Mouse (Mus musculus) R1 (cell line): ENCODE results near the gene Dhx29.

ENCODE experiments used
- DNase-seq: peaks from one replicate; pipeline ENCODE4 v3.0.0-alpha.2; 2018; ENCODE audit warnings: low read depth, low spot score

Dhx29 gene

GRCm38 (mm10) chr13:112927287-112928001 is at the start of gene Dhx29, which contains the start of gene Mtrex:
Dhx29 (plus strand) TSS chr13:112927454.
Mtrex (minus strand) TSS chr13:112927398.
- peak; percentile 99 for DNase-seq

- DNase-seq, result no peak
Observed at GRCm38 (mm10) chr13:112887234-112887633, 40.0 kb upstream of the Dhx29 start.

- DNase-seq, result no peak
Observed at GRCm38 (mm10) chr13:112902176-112902575, 25.1 kb upstream of the Dhx29 start.

GRCm38 (mm10) chr13:112909663-112910062 is 17.6 kb upstream of the Dhx29 start:
- peak; percentile 52 for DNase-seq

DNA sequence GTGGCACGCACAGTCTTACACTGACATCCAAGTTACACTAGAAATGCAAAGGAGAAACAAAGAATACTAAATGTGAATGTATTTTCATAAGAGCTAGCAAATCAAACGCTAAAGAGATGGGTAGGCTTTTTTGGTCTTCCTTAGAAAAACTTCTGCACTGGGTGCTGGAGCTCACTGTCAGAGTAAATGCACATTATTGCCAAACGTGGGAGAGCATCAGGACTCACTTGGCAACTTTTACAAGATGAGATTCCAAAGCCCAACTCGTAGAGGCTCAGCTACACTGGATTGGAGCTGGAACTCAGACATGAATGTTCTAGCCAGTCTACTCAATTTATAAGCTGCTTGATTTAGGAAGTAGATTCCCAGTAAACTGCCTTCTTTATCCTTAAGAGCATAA is 16.8 kb upstream of the Dhx29 start:
- DNase-seq, result no peak

GRCm38 (mm10) chr13:112919141-112919865 is 8.0 kb upstream of the Dhx29 start:
- DNase-seq, result no peak

DNA sequence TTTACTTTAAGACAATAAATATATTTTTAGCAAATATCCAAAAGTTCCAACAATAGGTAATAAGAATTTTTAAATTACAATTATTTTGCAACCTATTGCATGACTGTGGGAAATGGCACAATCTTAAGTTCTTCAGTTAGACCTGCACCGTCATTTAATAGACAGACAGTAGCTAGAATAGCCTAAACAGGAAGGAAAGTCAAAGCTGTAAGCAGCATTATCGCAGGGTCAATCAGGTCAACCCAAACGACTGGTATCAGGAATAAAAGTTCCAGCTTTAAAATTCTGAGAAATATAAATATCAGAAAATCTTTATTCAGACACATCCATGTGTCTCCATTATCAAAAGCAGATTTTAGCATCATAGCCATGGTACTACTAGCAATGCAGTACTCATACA is 6.3 kb upstream of the Dhx29 start:
- DNase-seq, result no peak

DNA sequence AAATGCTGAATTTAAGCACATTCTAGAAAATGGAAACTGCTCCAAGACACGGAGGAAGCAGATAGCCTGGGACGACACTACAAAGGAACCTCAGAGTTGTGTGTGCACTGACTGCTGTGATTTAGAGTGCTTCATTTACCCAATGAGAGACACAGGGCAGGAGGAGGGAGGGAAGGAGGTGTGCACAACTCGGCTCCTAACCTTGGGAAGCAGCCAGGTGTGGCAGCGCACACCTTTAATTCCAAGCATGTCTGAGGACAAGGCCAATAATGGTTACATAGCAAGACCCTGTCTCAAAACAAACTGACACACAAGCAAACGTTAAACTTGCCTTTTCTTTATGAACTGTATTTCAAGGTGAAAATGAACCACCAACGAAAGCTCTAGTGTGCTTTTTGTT is 2.0 kb upstream of the Dhx29 start:
- peak; percentile 40 for DNase-seq

DNA sequence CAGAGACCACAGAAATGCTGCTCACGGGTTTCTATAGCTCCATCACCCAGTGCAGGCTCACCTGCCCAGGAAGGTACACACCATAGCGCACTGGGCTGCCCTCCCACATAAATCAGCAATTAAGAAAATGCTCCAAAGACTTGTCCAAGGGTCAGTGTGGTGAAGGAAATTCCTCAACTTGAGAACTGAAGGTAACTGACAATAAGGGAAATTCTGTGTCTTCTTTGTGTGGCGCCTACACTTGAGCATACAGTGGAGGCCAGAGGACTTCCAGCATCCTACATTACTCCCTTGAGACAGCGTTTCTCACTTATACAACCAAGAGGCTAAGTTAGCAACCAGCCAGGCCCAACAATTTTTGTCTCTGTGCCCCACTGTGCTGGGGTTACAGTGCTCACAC is 1.3 kb upstream of the Dhx29 start:
- no peak for DNase-seq

DNA sequence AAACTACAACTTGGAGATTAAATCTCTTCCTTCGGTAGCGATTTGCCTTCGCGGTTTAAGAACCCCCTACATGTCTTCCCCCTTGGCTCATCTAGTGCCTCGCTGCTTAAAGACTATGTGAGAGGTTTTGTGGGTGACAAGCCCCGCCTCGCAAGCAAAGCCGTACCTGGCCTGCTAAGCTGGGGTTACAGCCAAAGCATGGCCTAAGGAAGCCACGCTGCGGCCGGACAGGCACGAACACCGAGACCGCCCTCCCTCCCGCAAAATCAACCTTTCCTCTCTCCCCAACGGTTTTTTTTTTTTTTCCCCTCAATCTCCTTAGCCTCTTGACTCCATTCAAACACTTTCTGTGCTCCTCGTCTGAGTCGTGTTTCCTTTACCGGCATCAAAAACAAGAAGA is 458 bp upstream of the Dhx29 start:
- peak; percentile 58 for DNase-seq

GRCm38 (mm10) chr13:112928038-112928668 is 899 bp downstream of the Dhx29 start:
- no peak for DNase-seq

- no peak for DNase-seq
Observed at GRCm38 (mm10) chr13:112938130-112938529, 10.9 kb downstream of the Dhx29 start.

GRCm38 (mm10) chr13:112941879-112942330 is 14.7 kb downstream of the Dhx29 start:
- no peak for DNase-seq

- no peak for DNase-seq
Observed at GRCm38 (mm10) chr13:112945312-112945711, 18.1 kb downstream of the Dhx29 start.

- peak; percentile 52 for DNase-seq
Observed at GRCm38 (mm10) chr13:112945900-112946299, 18.6 kb downstream of the Dhx29 start.

DNA sequence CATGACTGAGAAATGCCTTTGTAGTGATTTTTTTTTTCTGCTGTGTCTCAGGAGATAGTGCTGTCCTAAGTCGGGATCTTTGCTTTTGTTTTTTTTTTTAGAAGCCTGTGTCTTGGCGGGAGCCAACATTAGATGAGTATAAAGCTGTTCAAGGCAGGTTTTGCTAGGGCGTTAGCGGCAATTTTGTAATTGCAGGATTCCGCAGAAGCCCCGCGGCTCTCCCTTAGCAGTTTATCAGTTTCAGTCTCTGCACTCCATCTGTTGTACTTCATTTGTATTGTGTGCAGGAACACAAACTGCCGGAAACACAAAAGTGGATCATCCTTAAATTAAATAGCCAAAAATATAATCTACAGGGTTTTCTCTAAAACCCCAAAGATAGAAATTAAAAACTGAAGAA is 26.8 kb downstream of the Dhx29 start:
- DNase-seq, result no peak

DNA sequence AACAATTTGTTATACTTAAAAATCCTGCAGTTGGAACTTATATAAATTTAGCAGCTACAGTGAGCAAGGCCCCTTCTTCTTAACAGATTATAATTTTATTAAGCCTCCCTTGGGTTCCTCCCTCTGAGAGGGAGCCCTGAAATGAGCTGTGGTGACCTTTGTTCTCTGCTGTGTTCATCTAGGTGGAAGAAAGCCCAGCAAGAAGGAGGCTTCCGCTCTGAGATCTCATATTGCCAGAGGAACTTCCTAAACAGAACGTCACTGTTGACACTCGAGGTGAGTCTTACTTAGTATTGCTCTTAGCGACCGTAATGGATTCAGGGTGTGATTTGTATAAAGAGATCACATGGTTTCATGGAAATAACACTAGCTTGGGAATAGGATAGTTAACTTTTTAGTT is 35.8 kb downstream of the Dhx29 start:
- no peak for DNase-seq

GRCm38 (mm10) chr13:112964421-112964820 is 37.2 kb downstream of the Dhx29 start:
- no peak for DNase-seq

- no peak for DNase-seq
Observed at GRCm38 (mm10) chr13:112967267-112967666, 40.0 kb downstream of the Dhx29 start.

DNA sequence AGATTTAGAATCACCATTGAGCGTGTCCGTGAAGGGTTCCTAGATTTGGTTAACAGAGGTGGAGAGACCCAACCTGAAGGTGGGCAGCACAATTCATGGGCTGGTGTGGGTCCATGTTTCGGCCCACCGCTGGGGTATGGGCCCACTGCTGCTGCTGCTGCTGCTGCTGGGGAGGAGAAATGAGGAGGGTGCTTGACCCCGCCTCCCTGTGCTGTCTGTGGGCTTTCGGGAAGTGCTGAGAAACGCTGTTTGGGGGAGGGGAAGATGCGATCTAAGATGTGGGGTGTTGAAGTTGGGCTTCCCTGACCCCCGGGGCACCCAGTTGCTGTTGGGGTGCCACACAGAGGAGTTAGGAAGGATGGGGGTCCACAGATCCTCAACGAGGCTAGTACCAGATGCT is 49.5 kb downstream of the Dhx29 start:
- DNase-seq, result peak; percentile 20

GRCm38 (mm10) chr13:112985605-112986450 is 58.6 kb downstream of the Dhx29 start:
- DNase-seq, result peak; percentile 95
